Mouse (Mus musculus): Measurements from ENCODE around the gene Gm8653. TPM values are rescaled to one million over a fixed set of nuclear protein-coding genes. Genes with fewer than 3 reads are reported as not detected.
"Not testable (repeated sequence)": the region's sequence is repeated elsewhere in the genome, so short reads cannot be mapped to it uniquely, and the experiment has no call there.

The Gm8653 gene
- polyA plus RNA-seq (2014; fragmentation: Nextera tagmentation; extraction: Ambion mirVana): not detected in 2 replicates

- no CpG with 5 or more reads among the region's 2 CpGs for WGBS
- H3K9me3 ChIP-seq (ENCODE audit: control insufficient read depth, low read length); H3K4me2 ChIP-seq; DNase-seq (ENCODE audit: low spot score); H3K4me1 ChIP-seq (replicated peaks; ENCODE audit: control insufficient read depth, insufficient read depth, low read length); H3K4me3 ChIP-seq (ENCODE audit: low read depth, low read length); ATAC-seq (replicated peaks; ENCODE audit: low FRiP score); H3K9ac ChIP-seq (ENCODE audit: low read depth, low read length); H3K27me3 ChIP-seq (replicated peaks; ENCODE audit: control insufficient read depth, insufficient read depth, low read length); H3K27ac ChIP-seq (ENCODE audit: low read depth, low read length); H3K36me3 ChIP-seq (ENCODE audit: control insufficient read depth, insufficient read depth, low read length): not testable (repeated sequence)
These were observed at the start of gene Gm8653 for GRCm38 (mm10) chr7:22201164-22201563. Gene Gm8653, minus strand, starts transcription at chr7:22201264.

- not testable (repeated sequence) for H3K9me3 ChIP-seq (ENCODE audit: control insufficient read depth, low read length); H3K9ac ChIP-seq (ENCODE audit: low read depth, low read length); H3K4me3 ChIP-seq (ENCODE audit: low read depth, low read length); ATAC-seq (replicated peaks; ENCODE audit: low FRiP score); H3K27me3 ChIP-seq (replicated peaks; ENCODE audit: control insufficient read depth, insufficient read depth, low read length); H3K4me1 ChIP-seq (replicated peaks; ENCODE audit: control insufficient read depth, insufficient read depth, low read length); H3K4me2 ChIP-seq; H3K27ac ChIP-seq (ENCODE audit: low read depth, low read length); DNase-seq (ENCODE audit: low spot score); H3K36me3 ChIP-seq (ENCODE audit: control insufficient read depth, insufficient read depth, low read length)
- WGBS: 23% methylated on average over 1 of the region's 2 CpGs
These were observed 28.3 kb upstream of the Gm8653 start, which contains the start of gene Gm8453 for GRCm38 (mm10) chr7:22229384-22229783. Gene Gm8453, minus strand, starts transcription at chr7:22229484.

GRCm38 (mm10) chr7:22189077-22189476, 12.0 kb downstream of the Gm8653 start, which contains the start of gene Vmn1r143:
Gene Vmn1r143, plus strand, starts transcription at chr7:22189377.
- H3K27me3 ChIP-seq (replicated peaks; ENCODE audit: control insufficient read depth, insufficient read depth, low read length); H3K4me1 ChIP-seq (replicated peaks; ENCODE audit: control insufficient read depth, insufficient read depth, low read length); H3K36me3 ChIP-seq (ENCODE audit: control insufficient read depth, insufficient read depth, low read length); DNase-seq (ENCODE audit: low spot score); H3K9me3 ChIP-seq (ENCODE audit: control insufficient read depth, low read length); H3K9ac ChIP-seq (ENCODE audit: low read depth, low read length); H3K4me3 ChIP-seq (ENCODE audit: low read depth, low read length); H3K27ac ChIP-seq (ENCODE audit: low read depth, low read length); H3K4me2 ChIP-seq; ATAC-seq (replicated peaks; ENCODE audit: low FRiP score): not testable (repeated sequence)
- WGBS: no CpG with 5 or more reads among the region's 3 CpGs

- not testable (repeated sequence) for H3K27ac ChIP-seq (ENCODE audit: low read depth, low read length); DNase-seq (ENCODE audit: low spot score); H3K9me3 ChIP-seq (ENCODE audit: control insufficient read depth, low read length); H3K9ac ChIP-seq (ENCODE audit: low read depth, low read length); H3K36me3 ChIP-seq (ENCODE audit: control insufficient read depth, insufficient read depth, low read length); ATAC-seq (replicated peaks; ENCODE audit: low FRiP score); H3K4me1 ChIP-seq (replicated peaks; ENCODE audit: control insufficient read depth, insufficient read depth, low read length); H3K4me2 ChIP-seq; H3K4me3 ChIP-seq (ENCODE audit: low read depth, low read length); H3K27me3 ChIP-seq (replicated peaks; ENCODE audit: control insufficient read depth, insufficient read depth, low read length)
- no CpG with 5 or more reads among the region's 3 CpGs for WGBS
These were observed 37.1 kb downstream of the Gm8653 start, which contains the start of gene Vmn1r142 for GRCm38 (mm10) chr7:22163935-22164334. Gene Vmn1r142, minus strand, starts transcription at chr7:22164035.

Other genes with a start within 250 kb of the Gm8653 start
- not detected in 2 replicates for gene Vmn1r137, start 206.7 kb downstream of the Gm8653 start, polyA plus RNA-seq (2014; fragmentation: Nextera tagmentation; extraction: Ambion mirVana)
- gene Vmn1r138, start 172.4 kb downstream of the Gm8653 start, polyA plus RNA-seq (2014; fragmentation: Nextera tagmentation; extraction: Ambion mirVana): not detected in 2 replicates
- gene Gm6176, start 145.0 kb downstream of the Gm8653 start, polyA plus RNA-seq (2014; fragmentation: Nextera tagmentation; extraction: Ambion mirVana): not detected in 2 replicates
- not detected in 2 replicates for gene Vmn1r139, start 132.2 kb downstream of the Gm8653 start, polyA plus RNA-seq (2014; fragmentation: Nextera tagmentation; extraction: Ambion mirVana)
- not detected in 2 replicates for gene Gm16451, start 83.0 kb downstream of the Gm8653 start, polyA plus RNA-seq (2014; fragmentation: Nextera tagmentation; extraction: Ambion mirVana)
- not detected in 2 replicates for gene Gm10666, start 66.5 kb downstream of the Gm8653 start, polyA plus RNA-seq (2014; fragmentation: Nextera tagmentation; extraction: Ambion mirVana)
- gene Vmn1r142, start 37.2 kb downstream of the Gm8653 start, polyA plus RNA-seq (2014; fragmentation: Nextera tagmentation; extraction: Ambion mirVana): not detected in 2 replicates
- gene Vmn1r143, start 11.9 kb downstream of the Gm8653 start, polyA plus RNA-seq (2014; fragmentation: Nextera tagmentation; extraction: Ambion mirVana): not detected in 2 replicates
- gene Gm8453, start 28.2 kb upstream of the Gm8653 start, polyA plus RNA-seq (2014; fragmentation: Nextera tagmentation; extraction: Ambion mirVana): not detected in 2 replicates
- not detected in 2 replicates for gene Gm4187, start 128.5 kb upstream of the Gm8653 start, polyA plus RNA-seq (2014; fragmentation: Nextera tagmentation; extraction: Ambion mirVana)
- gene Gm8660, start 169.8 kb upstream of the Gm8653 start, polyA plus RNA-seq (2014; fragmentation: Nextera tagmentation; extraction: Ambion mirVana): not detected in 2 replicates
- gene Vmn1r148, start 212.3 kb upstream of the Gm8653 start, polyA plus RNA-seq (2014; fragmentation: Nextera tagmentation; extraction: Ambion mirVana): not detected in 2 replicates
- gene Vmn1r149, start 237.0 kb upstream of the Gm8653 start, polyA plus RNA-seq (2014; fragmentation: Nextera tagmentation; extraction: Ambion mirVana): not detected in 2 replicates